Mouse (Mus musculus) forebrain, embryonic 12.5 days (tissue): Measurements from ENCODE around the gene Olfr181. TPM values are rescaled to one million over a fixed set of nuclear protein-coding genes. Genes with fewer than 3 reads are reported as not detected.

Source experiments
- ATAC-seq: fragments of 200-750 bp; cut with Nextera tagmentation; 2 replicates; pipeline ENCODE4 v1.8.0; 2017; ENCODE audit warnings: moderate TSS enrichment; ENCODE audit not compliant: low FRiP score
- H3K27ac ChIP-seq: fragments of 300-500 bp; sonication (generic); 2 replicates; pipeline ENCODE4 v1.5.1; 2016; ENCODE audit warnings: mild to moderate bottlenecking
- H3K27me3 ChIP-seq: fragments of 300-500 bp; sonication (generic); 2 replicates; pipeline ENCODE4 v1.6.1; 2016; ENCODE audit warnings: mild to moderate bottlenecking
- H3K36me3 ChIP-seq: fragments of 300-500 bp; sonication (generic); replicated peaks from 2 replicates; pipeline ENCODE4 v1.6.1; 2016; ENCODE audit warnings: mild to moderate bottlenecking
- H3K4me1 ChIP-seq: fragments of 300-500 bp; sonication (generic); 2 replicates; pipeline ENCODE4 v1.6.1; 2016
- H3K4me2 ChIP-seq: fragments of 300-500 bp; sonication (generic); 2 replicates; pipeline ENCODE4 v1.6.1; 2016; ENCODE audit warnings: mild to moderate bottlenecking, moderate library complexity
- H3K4me3 ChIP-seq: fragments of 300-500 bp; sonication (generic); replicated peaks from 2 replicates; pipeline ENCODE4 v1.5.1; 2016; ENCODE audit warnings: mild to moderate bottlenecking
- H3K9ac ChIP-seq: fragments of 300-500 bp; sonication (generic); 2 replicates; pipeline ENCODE4 v1.6.1; 2016; ENCODE audit warnings: mild to moderate bottlenecking
- H3K9me3 ChIP-seq: fragments of 300-500 bp; sonication (generic); 2 replicates; pipeline ENCODE4 v1.6.1; 2016
- WGBS: fragments of 180-500 bp; shearing (Covaris S2); methylation state at CpG from one replicate; pipeline ENCODE4 v1.1.7; 2016; 5-methylcytosine and 5-hydroxymethylcytosine counted together
- polyA plus RNA-seq: library from polyadenylated mRNA; unstranded; fragments of >200 nt; fragmentation: Nextera tagmentation; extraction: Ambion mirVana; gene quantifications from 2 replicates; pipeline ENCODE4 v1.2.1, GENCODE M21; 2016

Gene Olfr181
- polyA plus RNA-seq = not detected in 2 replicates

- Histone ChIP-seq H3K4me1 (no peaks in the 10 kb centered on the region), H3K4me2 (no peak within 1 kb of the TSS), H3K4me3 (no peak within 1 kb of the TSS), H3K9me3 (no peaks in the 10 kb centered on the region), H3K27ac (no peak within 1 kb of the TSS), H3K36me3 (no peaks in the 10 kb centered on the region), H3K9ac (no peak within 1 kb of the TSS), H3K27me3 (no peaks in the 10 kb centered on the region)
- no peak for ATAC-seq
- WGBS = 68% methylated on average over 1 of the region's 1 CpGs
These were observed at the start of gene Olfr181 for GRCm38 (mm10) chr16:58928655-58929054. Gene Olfr181 (minus strand): TSS chr16:58928755.

- Histone ChIP-seq H3K9ac (no peak within 1 kb of the TSS), H3K36me3 (no peaks in the 10 kb centered on the region), H3K4me2 (no peak within 1 kb of the TSS), H3K4me1 (no peaks in the 10 kb centered on the region), H3K27me3 (no peaks in the 10 kb centered on the region), H3K27ac (no peak within 1 kb of the TSS), H3K9me3 (no peaks in the 10 kb centered on the region), H3K4me3 (no peak within 1 kb of the TSS)
- WGBS = 77% methylated on average over 4 of the region's 4 CpGs
- ATAC-seq = no peak
These were observed 737 bp upstream of the Olfr181 start, which contains the start of gene Olfr180 for GRCm38 (mm10) chr16:58929292-58929691. Gene Olfr180 (minus strand): TSS chr16:58929392.

- Histone ChIP-seq H3K4me1 (no peaks in the 10 kb centered on the region), H3K36me3 (no peaks in the 10 kb centered on the region), H3K27me3 (no peaks in the 10 kb centered on the region), H3K4me2 (no peak within 1 kb of the TSS), H3K4me3 (no peak within 1 kb of the TSS), H3K27ac (no peak within 1 kb of the TSS), H3K9me3 (no peaks in the 10 kb centered on the region), H3K9ac (no peak within 1 kb of the TSS)
- ATAC-seq = no peak
- 84% methylated on average over 3 of the region's 3 CpGs for WGBS
These were observed 36.6 kb downstream of the Olfr181 start, which contains the start of gene Olfr178 for GRCm38 (mm10) chr16:58891963-58892362. Gene Olfr178 (minus strand): TSS chr16:58892063.

- H3K9ac ChIP-seq = no peak overlapping the region
- WGBS = 92% methylated on average over 2 of the region's 2 CpGs
- no peaks in the 10 kb centered on the region for H3K36me3 ChIP-seq
- no peaks in the 10 kb centered on the region for H3K4me1 ChIP-seq
- H3K4me2 ChIP-seq = no peak overlapping the region
- no peak for ATAC-seq
- H3K9me3 ChIP-seq = no peaks in the 10 kb centered on the region
- no peak overlapping the region for H3K27ac ChIP-seq
- no peak overlapping the region for H3K4me3 ChIP-seq
- H3K27me3 ChIP-seq = no peaks in the 10 kb centered on the region
These were observed 44.1 kb downstream of the Olfr181 start for GRCm38 (mm10) chr16:58884416-58884815.

Other genes with a start within 250 kb of the Olfr181 start
- gene Gpr15, start 209.7 kb downstream of the Olfr181 start, polyA plus RNA-seq = 0.11 and 0.12 TPM in 2 replicates
- gene Cldnd1, start 200.8 kb downstream of the Olfr181 start, polyA plus RNA-seq = 104 and 115 TPM in 2 replicates
- gene Olfr172, start 165.6 kb downstream of the Olfr181 start, polyA plus RNA-seq = not detected in 2 replicates
- not detected in 2 replicates for gene Olfr173, start 128.5 kb downstream of the Olfr181 start, polyA plus RNA-seq
- gene Olfr175-ps1, start 102.0 kb downstream of the Olfr181 start, polyA plus RNA-seq = not detected in 2 replicates
- not detected in 2 replicates for gene Olfr177, start 54.0 kb downstream of the Olfr181 start, polyA plus RNA-seq
- gene Olfr178, start 36.7 kb downstream of the Olfr181 start, polyA plus RNA-seq = not detected in 2 replicates
- not detected in 2 replicates for gene Olfr180, start 637 bp upstream of the Olfr181 start, polyA plus RNA-seq
- gene Olfr183, start 66.6 kb upstream of the Olfr181 start, polyA plus RNA-seq = not detected in 2 replicates
- not detected in 2 replicates for gene Olfr186, start 101.5 kb upstream of the Olfr181 start, polyA plus RNA-seq
- gene Olfr187, start 111.0 kb upstream of the Olfr181 start, polyA plus RNA-seq = not detected in 2 replicates
- not detected in 2 replicates for gene Olfr190, start 149.2 kb upstream of the Olfr181 start, polyA plus RNA-seq
- not detected in 2 replicates for gene Olfr191, start 161.1 kb upstream of the Olfr181 start, polyA plus RNA-seq
- not detected in 2 replicates for gene Olfr193, start 183.1 kb upstream of the Olfr181 start, polyA plus RNA-seq
- gene Olfr194, start 192.3 kb upstream of the Olfr181 start, polyA plus RNA-seq = not detected in 2 replicates
- gene Olfr195, start 218.3 kb upstream of the Olfr181 start, polyA plus RNA-seq = not detected in 2 replicates
- not detected in 2 replicates for gene Olfr196, start 241.7 kb upstream of the Olfr181 start, polyA plus RNA-seq